Mouse (Mus musculus) embryo, embryonic 10 days (tissue): Measurements from ENCODE around the gene Hoxa3.

Source experiments
- DNase-seq: peaks from one replicate; pipeline ENCODE4 v3.0.0-alpha.2; 2015; ENCODE audit warnings: low spot score

Hoxa3 gene

DNA sequence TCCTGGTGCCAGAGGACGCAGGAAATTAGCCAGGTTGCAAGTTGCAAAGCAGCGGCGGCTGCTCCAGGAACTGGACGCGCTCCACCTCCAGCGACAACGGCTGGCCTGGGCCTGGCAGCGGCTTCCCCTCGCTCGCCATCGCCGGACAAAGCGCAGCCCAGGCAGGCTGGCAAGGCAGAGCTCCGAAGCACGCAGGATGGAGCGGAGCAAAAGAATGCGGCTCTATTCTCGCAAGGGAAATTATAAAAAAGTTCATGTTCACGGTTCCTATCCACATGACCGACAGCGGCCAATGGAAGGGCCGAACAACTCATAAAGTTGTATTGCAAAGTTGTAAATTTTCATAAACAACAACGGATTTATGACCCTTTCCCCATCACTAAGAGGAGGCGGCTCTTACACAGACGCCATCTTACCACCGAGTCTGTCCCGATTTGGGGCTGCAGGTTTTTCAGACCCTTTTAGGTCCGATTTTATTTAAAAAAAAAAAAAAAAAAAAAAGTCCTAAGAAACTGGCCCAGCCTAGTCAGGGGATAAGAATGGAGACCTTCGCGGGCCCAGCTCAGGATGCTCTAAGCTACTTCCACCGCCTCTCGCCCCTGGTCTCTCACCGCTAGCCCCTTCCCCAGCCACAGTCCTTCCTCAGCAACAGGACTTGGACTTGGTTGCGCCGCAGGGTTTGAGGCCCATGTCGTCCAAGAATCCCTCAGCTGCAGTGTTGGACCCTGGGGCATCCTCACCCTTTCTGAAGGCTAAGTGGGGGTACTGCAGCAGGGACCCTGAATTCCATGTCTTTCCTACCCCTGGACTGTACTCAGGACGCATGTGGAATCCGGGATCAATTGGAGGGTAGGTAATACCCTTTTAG, at the start of gene Hoxa3, which contains the start of gene Gm28308:
Gene Hoxa3, minus strand, starts transcription at position 218 of the 868 bp plus-strand sequence.
Gene Gm28308, minus strand, starts transcription at position 221 of the 868 bp plus-strand sequence.
- no peak for DNase-seq

DNA sequence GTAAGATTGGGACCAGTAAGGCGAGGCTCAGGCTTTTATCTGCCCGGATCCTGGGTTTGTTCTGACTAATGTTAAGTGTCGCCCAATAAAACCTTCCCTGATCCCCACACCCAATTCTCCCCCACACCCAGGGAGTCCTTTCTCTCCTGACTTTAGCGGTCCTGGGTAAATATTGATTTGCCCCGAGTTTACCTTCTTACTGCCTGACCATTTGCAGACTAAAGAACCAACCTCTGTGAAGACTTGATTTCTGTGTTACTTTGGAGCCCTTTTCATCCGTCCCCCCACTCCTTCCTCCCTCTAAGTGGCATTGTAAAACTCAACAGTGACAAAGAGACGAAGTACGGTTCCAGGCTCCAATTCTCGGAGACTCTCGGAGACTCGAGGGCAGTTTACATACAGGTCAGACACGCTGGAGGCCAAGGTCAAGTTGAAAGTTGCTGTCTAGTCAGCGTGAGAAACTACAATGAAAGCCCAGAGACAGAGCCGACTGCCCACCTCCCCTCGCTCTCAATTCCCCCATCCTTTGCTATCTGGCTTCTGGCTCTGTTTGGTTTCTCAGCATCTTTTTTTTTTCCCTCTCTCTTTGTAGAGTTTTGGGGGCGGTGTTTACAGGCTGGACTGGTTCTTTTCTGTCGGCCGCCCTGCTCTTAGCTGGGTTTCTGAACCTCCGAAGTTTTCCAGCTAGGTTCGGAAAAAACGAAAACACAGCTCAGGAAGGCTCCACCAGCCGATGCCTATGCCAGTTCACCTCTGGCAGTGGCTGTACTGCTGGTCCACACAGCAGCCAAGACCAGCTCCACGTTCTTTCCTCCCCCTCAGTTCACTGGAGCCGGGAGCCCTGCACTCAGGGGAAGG, 49.6 kb upstream of the Hoxa3 start:
- peak; percentile 61 for DNase-seq

DNA sequence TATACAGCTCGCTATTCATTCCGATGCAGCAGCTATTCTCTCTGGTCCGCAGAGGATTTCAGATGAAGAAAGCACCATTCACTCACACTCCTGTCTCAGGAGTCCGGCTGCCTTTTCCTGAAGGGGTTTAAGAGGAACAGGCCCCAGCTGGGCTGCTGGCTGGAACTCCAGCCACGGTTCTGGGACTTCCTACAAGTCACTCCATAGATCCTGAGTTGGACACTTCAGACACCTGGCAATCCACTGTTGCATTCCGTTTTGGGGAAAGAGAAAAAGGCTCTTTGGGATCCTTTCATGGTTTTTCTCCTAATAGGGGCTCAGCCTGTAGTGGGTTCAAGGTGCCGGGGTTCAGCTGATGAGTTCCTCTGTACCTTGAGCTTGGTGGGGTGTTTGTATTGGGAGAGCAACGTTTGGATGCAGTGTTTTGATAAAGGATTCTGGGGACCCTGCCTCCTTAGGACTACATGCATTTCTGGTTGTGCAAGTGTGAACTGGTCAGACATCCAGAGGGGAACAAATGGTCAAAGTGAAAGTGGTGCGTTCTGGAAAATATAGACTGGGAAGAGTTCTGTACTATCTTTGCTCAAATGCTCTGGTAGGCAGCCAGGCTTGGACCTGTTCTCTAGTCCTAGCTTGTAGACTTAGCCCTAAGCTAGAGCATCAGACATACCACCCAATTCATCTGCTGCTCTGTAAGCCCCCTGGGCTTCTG, 48.8 kb upstream of the Hoxa3 start:
- no peak for DNase-seq

DNA sequence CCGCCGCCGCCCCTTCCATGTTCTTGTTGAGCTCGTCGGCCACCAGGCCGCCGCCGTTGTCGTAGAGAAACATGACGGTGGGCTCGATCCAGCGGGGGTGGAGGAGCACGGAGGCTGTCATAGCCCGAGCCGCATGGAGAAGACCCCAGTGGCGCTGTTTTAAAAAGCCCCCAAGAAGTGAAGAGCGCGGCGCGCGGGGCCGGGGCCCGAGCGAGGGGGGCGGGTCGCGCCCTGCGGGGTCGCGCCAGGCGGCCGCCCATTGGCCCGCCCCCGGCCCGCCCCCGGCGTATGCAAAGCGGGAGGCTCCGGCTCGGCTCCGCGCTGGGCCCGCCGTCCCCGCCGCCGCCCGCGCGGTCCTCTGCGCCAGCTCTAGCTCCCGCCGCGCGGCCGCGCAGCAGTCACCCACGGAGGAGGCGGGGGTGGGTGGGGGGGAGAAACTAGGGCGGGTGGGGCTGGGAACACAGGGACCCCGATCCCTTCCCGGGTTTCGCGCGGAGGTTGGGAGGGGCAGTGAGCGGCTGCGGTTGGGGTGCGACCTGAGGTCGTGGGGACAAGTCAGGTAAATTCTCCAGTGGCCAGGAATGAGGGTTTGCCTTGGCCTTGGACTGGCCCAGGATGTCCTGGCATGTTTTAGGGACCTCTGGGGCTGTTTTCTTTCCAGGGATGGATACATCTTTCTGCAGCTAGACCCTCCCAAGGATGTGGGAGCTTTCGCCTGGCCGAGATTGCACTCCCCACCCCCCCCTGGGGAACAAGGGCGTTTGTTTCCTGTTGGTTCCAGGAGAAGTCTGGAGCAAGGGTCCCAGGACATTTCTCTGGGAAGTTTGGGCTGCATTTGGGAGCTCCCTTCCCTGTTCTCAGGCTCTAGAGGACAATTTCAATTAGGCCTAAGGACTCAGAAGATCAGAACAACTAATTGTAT, 47.8 kb upstream of the Hoxa3 start, which contains the start of gene Hoxa13:
Gene Hoxa13, minus strand, starts transcription at position 227 of the 922 bp plus-strand sequence.
- DNase-seq, result peak; percentile 51

DNA sequence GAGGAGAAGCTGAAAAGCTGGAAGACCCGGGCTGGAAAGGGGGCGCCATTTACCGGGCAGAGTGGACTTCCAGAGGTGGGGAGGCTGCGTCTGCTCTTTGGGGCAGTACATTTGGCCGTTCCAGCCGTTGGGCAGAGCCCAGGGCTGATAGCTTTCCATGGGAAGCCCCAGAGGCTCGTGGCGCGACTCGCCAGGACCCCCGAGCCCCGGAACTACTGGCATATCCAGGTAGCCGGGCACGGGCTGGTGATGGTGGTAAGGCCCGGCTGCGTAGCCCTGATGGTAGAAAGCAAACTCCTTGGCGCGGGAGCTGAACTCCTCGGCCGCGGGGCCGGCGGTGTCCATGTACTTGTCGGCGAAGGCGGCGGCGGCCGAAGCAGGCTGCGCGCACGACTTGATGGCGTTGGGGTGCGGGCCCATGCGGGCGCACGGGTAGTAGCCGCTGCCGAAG, 46.7 kb upstream of the Hoxa3 start:
- peak; percentile 41 for DNase-seq

DNA sequence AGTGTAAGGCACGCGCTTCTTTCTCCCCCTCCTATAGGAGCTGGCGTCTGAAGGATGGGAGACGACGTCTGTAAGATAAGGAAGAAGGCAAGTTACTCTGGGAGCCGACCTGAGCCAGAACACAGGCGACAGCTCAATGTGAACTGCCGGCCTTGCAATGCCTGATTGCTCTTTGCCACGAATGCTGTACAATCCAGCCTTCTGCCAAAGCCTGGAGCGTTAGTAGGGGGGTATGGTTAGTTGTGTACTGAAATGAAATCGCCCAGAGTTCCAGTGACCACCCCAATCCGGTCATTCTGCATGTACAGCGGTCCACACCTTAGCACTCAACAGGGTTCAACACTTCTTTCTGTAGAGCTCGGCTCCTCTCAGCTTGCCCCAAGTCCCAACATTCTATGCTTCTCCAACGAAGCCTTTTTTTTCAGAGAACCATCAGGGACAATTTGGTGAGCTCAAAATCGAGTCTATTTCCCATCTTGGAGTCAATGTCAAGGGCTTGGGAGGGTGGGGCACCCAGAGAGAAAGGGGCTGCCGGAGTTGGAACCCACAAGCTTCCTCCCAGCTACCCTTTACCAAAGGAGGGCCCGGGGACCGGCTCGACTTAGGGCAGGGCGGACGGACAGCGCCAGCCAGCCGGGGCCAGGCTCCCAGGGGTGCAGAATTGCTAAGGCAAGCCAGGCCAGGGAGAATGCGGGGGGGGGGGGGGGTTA, 46.1 kb upstream of the Hoxa3 start:
- DNase-seq, result no peak

DNA sequence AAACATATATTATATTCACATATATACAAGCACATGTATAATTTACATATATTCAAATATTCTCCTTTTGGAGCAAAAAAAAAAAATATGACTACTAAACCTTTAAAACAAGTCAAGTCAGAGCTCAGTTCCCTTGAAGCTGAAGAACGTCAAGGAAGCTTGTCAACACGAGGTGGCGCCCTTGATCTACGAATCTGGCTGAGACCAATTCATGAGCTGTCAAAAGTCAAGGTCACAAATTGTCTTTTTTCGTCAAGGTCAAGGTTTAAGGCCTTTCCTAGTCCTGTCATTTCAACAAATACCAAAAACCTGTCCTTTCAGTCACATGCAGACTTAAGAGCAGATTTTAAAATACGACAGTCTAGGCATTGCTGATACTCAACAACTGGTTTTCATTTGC, 43.8 kb upstream of the Hoxa3 start:
- DNase-seq, result peak; percentile 96

DNA sequence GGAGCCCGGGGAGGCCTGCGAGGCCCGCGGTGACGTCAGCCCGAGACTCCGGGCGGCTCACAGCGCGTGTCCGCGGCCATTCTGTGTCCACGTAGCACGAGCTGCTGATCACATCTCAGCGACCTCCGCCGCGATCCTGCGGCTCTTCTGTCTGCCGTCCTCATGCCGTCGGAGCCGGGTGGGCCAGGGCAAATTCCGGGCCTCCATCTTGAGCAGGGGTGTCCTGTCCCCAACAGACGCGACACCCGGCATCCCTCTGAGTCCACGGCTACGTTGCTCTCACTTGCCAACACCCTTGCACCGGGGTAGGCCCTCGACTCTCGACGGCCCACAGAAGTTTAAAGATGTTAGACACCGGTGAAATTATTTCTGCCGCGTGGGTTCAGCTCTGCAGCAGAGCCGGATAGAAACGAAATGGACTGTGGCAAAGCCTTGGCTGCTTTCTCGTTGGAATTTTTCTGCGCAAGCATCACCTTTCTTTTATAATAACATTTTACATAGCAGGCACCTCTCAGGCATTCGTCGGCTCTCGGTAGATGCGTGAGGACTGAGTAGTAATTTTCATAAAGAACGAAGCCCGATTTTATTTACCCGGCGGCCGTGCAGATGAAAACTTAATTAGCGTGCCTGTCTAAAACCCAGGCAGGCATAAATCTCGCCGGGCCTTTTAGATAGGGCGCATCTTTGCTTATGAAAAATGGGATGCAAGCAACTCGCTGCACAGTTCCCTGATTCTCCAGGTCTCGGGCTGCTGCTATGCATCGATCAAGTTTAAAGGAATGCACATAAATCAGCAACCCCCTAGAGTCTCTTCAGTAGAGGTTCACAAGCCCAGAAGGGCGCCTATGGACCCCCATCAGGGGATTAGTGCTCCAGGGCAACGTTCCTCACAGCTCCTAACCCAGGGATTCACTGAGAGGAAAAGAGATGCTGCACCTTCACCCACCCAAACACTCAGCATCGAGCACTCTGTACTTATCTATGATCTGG, 40.7 kb upstream of the Hoxa3 start:
- no peak for DNase-seq

DNA sequence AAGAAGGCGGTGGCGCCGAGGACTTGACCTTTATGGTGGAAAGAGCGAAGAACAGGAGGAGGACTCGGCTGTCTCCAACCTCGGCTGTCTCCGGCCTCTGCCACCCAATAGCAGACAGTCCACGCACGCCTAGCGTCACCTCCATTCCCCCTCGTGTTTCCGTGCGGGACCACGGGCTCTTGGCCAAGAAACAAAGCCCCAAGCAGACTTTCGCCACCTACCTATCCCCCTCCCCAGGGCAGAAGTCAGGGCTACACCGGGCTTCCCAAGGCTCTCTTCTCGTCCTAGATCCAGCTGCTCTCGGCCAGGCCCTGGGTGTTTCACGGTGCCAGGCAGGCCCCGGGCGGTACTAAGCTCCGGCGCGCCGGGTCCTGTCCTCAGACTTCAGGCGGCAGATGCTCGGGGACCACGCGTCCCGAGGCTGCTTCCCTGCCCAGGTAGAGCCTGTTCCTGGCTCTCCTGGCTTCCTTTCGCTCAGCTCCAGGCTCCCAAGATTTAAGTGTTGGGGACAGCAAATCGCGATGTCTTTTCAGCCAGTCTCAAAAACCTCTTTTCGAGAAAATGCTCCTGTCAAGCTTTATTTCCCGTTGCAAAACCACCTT, 39.7 kb upstream of the Hoxa3 start:
- no peak for DNase-seq

DNA sequence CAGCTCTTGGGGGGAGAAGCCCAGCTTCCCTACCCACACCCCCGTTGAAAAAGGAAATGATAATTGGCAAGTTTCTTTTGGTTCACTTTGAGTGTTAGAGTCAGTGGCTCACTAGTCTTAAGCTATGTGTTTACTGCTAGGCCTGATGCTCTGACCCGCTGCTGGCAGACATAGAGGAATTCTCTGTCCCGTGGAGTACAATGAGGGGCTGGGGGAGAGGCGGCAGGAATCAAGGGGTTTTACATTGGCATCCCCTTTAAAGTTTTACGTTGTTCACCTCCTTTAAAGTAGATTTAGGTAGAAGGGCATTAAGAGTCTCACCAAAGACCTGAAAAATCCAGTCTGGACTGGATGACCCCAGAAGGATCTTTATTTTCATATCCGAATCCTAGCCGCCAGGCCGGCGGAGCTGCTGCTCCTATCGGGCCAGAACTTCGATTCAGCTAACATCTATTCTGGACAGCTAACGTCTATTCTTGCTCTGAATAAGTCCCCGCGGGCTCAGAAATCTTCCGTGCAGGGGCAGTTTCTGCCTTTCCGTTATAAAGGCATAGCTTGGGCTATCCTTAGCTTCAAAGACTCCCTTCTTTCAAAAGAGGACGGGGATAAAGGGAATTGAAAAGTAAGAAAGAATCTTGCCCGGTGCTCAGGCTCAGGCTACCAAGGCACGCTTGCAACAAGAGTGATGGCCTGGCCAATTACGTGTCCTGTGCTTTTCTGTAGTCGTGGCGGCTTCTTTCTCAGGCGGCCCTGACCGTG, 39.1 kb upstream of the Hoxa3 start:
- DNase-seq, result peak; percentile 58

DNA sequence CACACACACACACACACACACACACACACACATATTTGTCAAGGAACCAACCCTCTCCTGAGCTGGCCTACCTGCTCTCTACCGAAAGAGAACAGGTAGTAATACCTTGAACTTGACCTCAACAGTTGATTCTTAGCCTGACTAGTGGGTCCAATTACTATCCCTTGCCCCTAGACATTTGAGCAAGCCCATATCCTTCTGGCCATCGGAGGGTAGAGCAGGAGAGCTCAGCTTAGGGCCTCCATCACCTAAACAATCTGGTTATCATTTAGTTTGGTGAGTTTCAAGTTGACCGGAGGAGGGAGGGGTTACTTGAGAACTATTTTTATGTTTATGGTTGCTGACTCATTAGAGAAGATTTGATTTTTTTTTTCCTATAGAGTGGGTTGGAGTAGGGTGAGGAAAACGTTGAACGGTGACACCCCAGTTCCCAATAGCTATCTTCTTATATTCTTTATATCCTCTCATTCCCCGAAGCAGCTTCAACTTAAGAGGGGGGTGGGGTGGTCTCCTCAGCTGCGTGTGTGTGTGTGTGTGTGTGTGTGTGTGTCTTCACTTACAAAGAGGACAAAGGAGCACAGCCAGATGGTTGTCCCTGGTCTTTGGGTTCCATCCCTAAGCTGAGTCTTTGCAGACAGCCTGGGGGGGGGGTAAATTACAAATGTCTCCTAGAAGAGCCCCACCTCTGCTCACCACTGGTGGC, 38.2 kb upstream of the Hoxa3 start:
- no peak for DNase-seq

DNA sequence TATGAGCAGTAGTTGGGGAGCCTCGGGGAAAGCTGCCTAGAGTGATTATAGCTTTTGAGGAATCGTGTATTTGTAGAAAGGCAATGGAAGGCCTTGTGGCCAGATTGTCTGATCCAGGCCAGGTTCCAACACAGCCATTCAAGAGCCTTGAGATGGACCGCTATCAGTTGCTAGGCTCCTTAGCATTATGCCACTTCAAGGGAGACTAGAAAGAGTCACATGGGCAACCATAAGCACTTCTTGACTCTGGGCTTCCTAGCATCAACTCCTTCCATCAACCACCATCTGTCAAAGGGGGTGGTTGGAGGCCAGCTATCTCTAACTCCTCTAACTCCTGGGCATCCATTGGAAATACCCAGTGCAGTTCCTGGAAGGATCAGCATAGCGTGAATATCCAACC, 36.7 kb upstream of the Hoxa3 start:
- DNase-seq, result no peak

DNA sequence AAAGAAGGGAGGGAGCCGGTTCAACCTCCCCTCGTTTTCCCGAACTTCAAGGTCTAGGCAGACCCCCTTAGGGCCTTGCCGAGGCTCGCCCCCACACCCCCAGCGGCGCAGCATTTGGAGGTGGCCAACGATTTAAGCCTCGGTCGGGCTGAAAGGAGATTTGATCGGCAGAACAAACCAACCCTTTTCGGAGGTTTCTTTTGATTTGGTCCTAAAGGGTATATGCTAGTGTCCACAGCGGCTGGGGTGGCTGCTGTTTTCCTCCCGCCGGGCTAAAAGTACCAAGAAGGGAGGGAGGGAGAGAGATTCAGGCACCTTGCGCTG, 36.2 kb upstream of the Hoxa3 start:
- DNase-seq, result no peak

DNA sequence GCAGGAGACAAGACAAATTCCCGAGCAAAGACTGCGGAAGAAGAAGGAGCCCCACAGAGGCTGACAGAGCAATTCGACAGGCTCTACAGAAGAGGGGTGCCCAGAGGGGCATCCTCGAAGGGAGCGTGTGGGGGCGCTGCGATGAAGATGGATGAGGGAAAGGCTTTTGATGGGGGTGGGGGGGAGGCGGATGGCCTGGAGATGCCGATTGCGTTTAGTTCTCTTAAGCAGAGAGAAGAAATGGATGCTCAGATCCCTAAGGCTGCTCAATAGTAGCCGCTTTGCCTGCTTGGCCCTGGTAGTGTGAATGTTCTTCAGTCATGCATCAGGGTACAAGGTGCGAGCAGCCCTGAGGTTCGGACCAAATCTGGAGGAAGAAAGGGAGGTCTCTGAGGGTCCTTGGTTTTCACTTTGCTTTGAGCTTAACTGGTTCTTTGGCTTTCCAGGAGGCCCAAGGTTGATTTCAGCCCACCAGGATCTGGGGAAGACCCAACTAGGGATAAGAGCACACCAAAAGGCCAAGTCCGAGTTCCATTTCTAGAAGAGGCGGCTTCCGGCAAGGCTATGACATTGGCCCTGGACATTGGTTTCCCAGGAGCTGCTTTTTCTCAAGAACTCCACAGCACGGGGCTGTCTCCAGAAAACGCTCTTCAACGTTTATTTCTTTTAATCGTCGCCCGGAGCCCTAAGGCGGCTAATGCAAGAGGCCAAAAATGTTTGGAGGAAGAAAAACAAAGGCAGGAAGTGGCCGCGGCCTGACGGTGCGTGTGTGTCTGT, 35.7 kb upstream of the Hoxa3 start:
- no peak for DNase-seq

DNA sequence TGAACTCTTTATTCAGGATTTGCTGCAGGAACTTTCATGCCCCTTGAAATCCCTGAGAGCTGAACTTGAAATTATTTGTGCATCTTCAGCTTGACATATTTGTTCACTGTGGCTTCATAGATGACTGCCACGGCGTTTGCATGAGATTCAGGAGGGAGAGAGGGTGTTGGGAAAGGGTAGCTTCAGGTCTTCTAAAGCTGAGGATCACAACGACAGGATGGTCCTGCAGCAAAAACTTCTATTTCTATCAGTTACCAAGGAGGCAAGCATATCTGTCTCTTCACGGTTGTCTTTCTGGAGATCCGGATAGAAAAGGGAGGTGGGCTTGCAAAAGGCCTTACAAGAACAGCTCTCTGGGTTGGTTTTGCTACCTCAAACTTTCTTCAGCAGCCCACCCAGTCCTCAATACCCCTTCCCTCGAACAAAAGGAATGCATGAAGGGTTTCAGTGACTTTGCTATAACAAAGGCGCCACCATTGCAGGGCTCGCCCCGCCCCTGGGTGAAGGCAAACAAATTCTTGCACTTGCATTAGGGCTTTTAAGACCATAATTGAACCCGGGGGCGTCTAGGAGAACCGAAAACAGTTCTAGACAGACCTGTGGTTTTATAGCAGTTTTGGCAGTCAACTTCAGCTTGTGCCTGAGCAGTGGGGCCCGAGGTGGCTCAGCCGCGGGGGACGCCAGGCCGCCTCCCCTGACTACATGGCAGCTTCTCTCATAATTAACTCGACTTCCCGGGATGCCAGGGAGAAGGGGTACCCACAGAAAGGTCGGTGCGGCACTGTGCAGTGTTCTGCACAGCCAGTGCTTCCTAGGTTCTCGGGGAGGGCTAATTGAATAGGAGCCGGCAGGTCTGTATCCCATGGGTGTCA, 34.9 kb upstream of the Hoxa3 start:
- DNase-seq, result no peak

DNA sequence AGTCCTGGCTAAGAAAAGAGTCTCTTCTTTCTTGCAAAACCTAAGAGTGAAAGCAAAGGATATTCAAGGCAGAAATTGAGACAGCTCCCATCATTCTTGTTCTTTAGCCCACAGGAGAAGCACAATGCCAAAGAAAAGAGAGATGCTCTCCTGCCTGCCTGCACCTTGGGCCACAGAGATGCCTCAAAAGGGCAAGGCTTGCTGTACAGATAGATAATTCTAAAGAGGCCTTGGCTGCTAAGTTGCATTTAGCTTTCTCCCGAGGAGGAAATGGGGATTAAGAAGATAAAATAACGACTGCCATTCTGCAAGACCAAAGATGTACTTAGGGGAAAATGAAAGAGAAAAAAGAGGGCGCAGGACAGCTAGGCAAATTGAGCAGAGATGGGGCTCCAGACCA, 33.8 kb upstream of the Hoxa3 start:
- DNase-seq, result no peak
